In the genomic region with DNA sequence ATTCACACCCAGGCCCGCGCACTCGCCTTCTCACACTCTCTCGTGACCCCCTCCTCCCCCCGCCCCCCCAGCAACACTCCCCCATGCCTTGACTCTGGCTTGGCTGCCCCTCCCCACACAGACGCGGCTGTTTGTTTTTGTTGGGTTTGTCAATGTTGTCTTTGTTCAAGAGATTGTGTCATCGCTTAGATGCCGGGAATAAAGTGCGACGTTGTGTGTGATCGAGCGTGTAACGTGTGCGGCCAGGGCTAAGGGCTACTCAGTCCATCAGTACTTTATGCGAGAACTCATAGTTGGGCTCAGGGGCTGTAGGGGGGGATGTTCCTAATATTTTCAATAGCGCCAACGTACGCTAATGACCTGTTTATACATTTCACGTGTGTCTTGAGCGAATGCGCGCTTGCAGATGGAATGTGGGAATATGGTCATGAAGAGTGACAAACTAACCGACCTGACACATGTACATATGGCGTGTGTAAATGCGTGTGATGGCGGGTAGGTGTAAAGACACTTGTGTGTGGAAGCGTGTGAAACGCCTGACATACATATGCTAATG, we compare ENCODE assay signal across 8 mouse cellular contexts. TPM values are rescaled to one million over a fixed set of nuclear protein-coding genes. Genes with fewer than 3 reads are reported as not detected.
DNase-seq lines count a peak whose midpoint lies in the region; ATAC-seq lines count a peak whose summit lies in the region.

No protein-coding gene starts in this region.

- H3K27me3 ChIP-seq in hindbrain, embryonic 12.5 days, result peaks cover 52% of the 10 kb centered on the region
- peaks cover 87% of the 10 kb centered on the region for H3K27me3 ChIP-seq in liver, embryonic 12.5 days (replicated peaks)
- peaks cover 44% of the 10 kb centered on the region for H3K27me3 ChIP-seq in neural tube, embryonic 12.5 days (replicated peaks)

- H3K9ac ChIP-seq in hindbrain, embryonic 12.5 days, result peak overlapping the region; percentile 61
- H3K9ac ChIP-seq in liver, embryonic 12.5 days, result no peak overlapping the region
- peak overlapping the region; percentile 54 for H3K9ac ChIP-seq in neural tube, embryonic 12.5 days

- no peak overlapping the region for H3K27ac ChIP-seq in hindbrain, embryonic 12.5 days
- H3K27ac ChIP-seq in liver, embryonic 12.5 days, result peak overlapping the region; percentile 58; the same call in 1 of the 2 replicates
- no peak overlapping the region for H3K27ac ChIP-seq in neural tube, embryonic 12.5 days

- no peaks in the 10 kb centered on the region for H3K9me3 ChIP-seq in hindbrain, embryonic 12.5 days (replicated peaks)
- no peaks in the 10 kb centered on the region for H3K9me3 ChIP-seq in liver, embryonic 12.5 days (replicated peaks)
- H3K9me3 ChIP-seq in neural tube, embryonic 12.5 days, result no peaks in the 10 kb centered on the region

- peaks cover 39% of the 10 kb centered on the region for H3K4me1 ChIP-seq in hindbrain, embryonic 12.5 days
- peaks cover 49% of the 10 kb centered on the region for H3K4me1 ChIP-seq in liver, embryonic 12.5 days
- H3K4me1 ChIP-seq in neural tube, embryonic 12.5 days, result peaks cover 48% of the 10 kb centered on the region

- under 1% methylated on average over 29 of the region's 29 CpGs for WGBS in hindbrain, embryonic 12.5 days
- WGBS in liver, embryonic 12.5 days (ENCODE audit: insufficient replicate concordance), result under 1% methylated on average over 29 of the region's 29 CpGs
- WGBS in neural tube, embryonic 12.5 days, result under 1% methylated on average over 28 of the region's 29 CpGs

- H3K36me3 ChIP-seq in hindbrain, embryonic 12.5 days, result no peaks in the 10 kb centered on the region
- no peaks in the 10 kb centered on the region for H3K36me3 ChIP-seq in liver, embryonic 12.5 days
- H3K36me3 ChIP-seq in neural tube, embryonic 12.5 days, result no peaks in the 10 kb centered on the region

- ATAC-seq in hindbrain, embryonic 12.5 days (ENCODE audit: low FRiP score), result peak; percentile 7
- ATAC-seq in liver, embryonic 12.5 days, result no peak
- peak; percentile 10; the same call in 1 of the 2 replicates for ATAC-seq in neural tube, embryonic 12.5 days (ENCODE audit: low FRiP score, low read depth)

- peak overlapping the region; percentile 89 for H3K4me2 ChIP-seq in hindbrain, embryonic 12.5 days (replicated peaks)
- H3K4me2 ChIP-seq in liver, embryonic 12.5 days, result peak overlapping the region; percentile 69
- peak overlapping the region; percentile 90 for H3K4me2 ChIP-seq in neural tube, embryonic 12.5 days (replicated peaks)

- H3K4me3 ChIP-seq in hindbrain, embryonic 12.5 days, result peak overlapping the region; percentile 43
- peak overlapping the region; percentile 50 for H3K4me3 ChIP-seq in liver, embryonic 12.5 days
- H3K4me3 ChIP-seq in neural tube, embryonic 12.5 days, result peak overlapping the region; percentile 43

- peak; percentile 85 for DNase-seq in layer of hippocampus, adult 9-11 months
- DNase-seq in layer of hippocampus, adult 9-10 months (ENCODE audit: low spot score), result no peak
- DNase-seq in embryo, embryonic 10.5 days (ENCODE audit: low spot score), result peak; percentile 63
- DNase-seq in thymus, postnatal 25 days, result no peak
- DNase-seq in spleen, postnatal 36 days (ENCODE audit: low spot score in 2 of 2), result no peak

RNA-seq across cellular contexts. Expression of a gene that starts 0.8 kb away (rescaled TPM):
- 14.3 and 15.4 TPM in 2 replicates for polyA plus RNA-seq in hindbrain, embryonic 12.5 days (2016; fragmentation: Nextera tagmentation; extraction: Ambion mirVana)
- 5.2 and 5.3 TPM in 2 replicates for polyA plus RNA-seq in liver, embryonic 12.5 days (2016; fragmentation: Nextera tagmentation; extraction: Ambion mirVana)
- polyA plus RNA-seq in neural tube, embryonic 12.5 days (2016; fragmentation: Nextera tagmentation; extraction: Ambion mirVana), result 14.4 and 15.9 TPM in 2 replicates

RNA-seq across cellular contexts. Expression of a gene that starts 9.8 kb away (rescaled TPM):
- 44.9 and 46.8 TPM in 2 replicates for polyA plus RNA-seq in hindbrain, embryonic 12.5 days (2016; fragmentation: Nextera tagmentation; extraction: Ambion mirVana)
- 19.3 and 21.6 TPM in 2 replicates for polyA plus RNA-seq in liver, embryonic 12.5 days (2016; fragmentation: Nextera tagmentation; extraction: Ambion mirVana)
- 39.0 and 40.2 TPM in 2 replicates for polyA plus RNA-seq in neural tube, embryonic 12.5 days (2016; fragmentation: Nextera tagmentation; extraction: Ambion mirVana)

RNA-seq across cellular contexts. Expression of a gene that starts 21.0 kb away (rescaled TPM):
- 63.9 and 86.7 TPM in 2 replicates for polyA plus RNA-seq in hindbrain, embryonic 12.5 days (2016; fragmentation: Nextera tagmentation; extraction: Ambion mirVana)
- polyA plus RNA-seq in liver, embryonic 12.5 days (2016; fragmentation: Nextera tagmentation; extraction: Ambion mirVana), result 72.3 and 73.6 TPM in 2 replicates
- 76.4 and 83.4 TPM in 2 replicates for polyA plus RNA-seq in neural tube, embryonic 12.5 days (2016; fragmentation: Nextera tagmentation; extraction: Ambion mirVana)

RNA-seq across cellular contexts. Expression of a gene that starts 34.0 kb away (rescaled TPM):
- 27.2 and 29.6 TPM in 2 replicates for polyA plus RNA-seq in hindbrain, embryonic 12.5 days (2016; fragmentation: Nextera tagmentation; extraction: Ambion mirVana)
- 0.31 and 0.38 TPM in 2 replicates for polyA plus RNA-seq in liver, embryonic 12.5 days (2016; fragmentation: Nextera tagmentation; extraction: Ambion mirVana)
- polyA plus RNA-seq in neural tube, embryonic 12.5 days (2016; fragmentation: Nextera tagmentation; extraction: Ambion mirVana), result 32.4 and 33.5 TPM in 2 replicates

RNA-seq across cellular contexts. Expression of a gene that starts 34.4 kb away (rescaled TPM):
- polyA plus RNA-seq in hindbrain, embryonic 12.5 days (2016; fragmentation: Nextera tagmentation; extraction: Ambion mirVana), result 247 and 271 TPM in 2 replicates
- polyA plus RNA-seq in liver, embryonic 12.5 days (2016; fragmentation: Nextera tagmentation; extraction: Ambion mirVana), result 170 and 187 TPM in 2 replicates
- polyA plus RNA-seq in neural tube, embryonic 12.5 days (2016; fragmentation: Nextera tagmentation; extraction: Ambion mirVana), result 232 and 252 TPM in 2 replicates

Comparison
In these comparisons a context has a peak if more than half of its experiments do, and no peak if none do; other contexts are left out.
1. DNase-seq: peak in layer of hippocampus, adult 9-11 months (single experiment) and embryo, embryonic 10.5 days (single experiment); none in layer of hippocampus, adult 9-10 months (single experiment), thymus, postnatal 25 days (single experiment) and spleen, postnatal 36 days (0 of 2).
2. Peak in every context shown above with its lines, with median percentiles within 50 percentile points of each other: H3K4me2 ChIP-seq and H3K4me3 ChIP-seq.